Mouse (Mus musculus) skeletal muscle tissue, adult 2 months (tissue): ENCODE measurements at regions not wholly inside any gene's neighbourhood (a gene's known extent, or its start where the extent isn't known, plus 50 kb on each side); places are given as distances from the start of the nearest gene placed in this dataset.
"Not testable (repeated sequence)": the region's sequence is repeated elsewhere in the genome, so short reads cannot be mapped to it uniquely, and the experiment has no call there.

ENCODE experiments used
- DNase-seq: peaks from one replicate; pipeline ENCODE4 v3.0.0-alpha.2; 2012; ENCODE audit warnings: low read depth, low spot score

DNA sequence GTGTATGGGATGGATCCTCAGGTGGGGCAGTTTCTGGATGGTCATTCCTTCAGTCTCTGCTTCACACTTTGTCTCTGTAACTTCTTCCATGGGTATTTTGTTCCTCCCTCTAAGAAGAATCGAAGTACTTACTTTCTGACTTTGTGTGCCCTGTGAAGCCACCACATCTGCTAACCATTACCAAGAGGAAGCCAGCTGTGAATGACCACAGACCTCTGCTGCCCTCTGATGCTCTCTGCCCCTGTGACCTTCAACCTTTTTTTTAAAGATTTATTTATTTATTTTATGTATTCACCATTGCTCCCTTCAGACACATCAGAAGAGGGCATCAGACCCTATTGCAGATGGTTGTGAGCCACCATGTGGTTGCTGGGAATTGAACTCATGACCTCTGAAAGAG is 475.7 kb upstream of the Gulo start:
- not testable (repeated sequence) for DNase-seq

- DNase-seq: no peak
Measured at GRCm38 (mm10) chr14:66479181-66479580, 470.2 kb upstream of the Gulo start.

- no peak for DNase-seq
Measured at GRCm38 (mm10) chr14:66478562-66478961, 469.6 kb upstream of the Gulo start.

GRCm38 (mm10) chr14:66475026-66475425 is 466.0 kb upstream of the Gulo start:
- no peak for DNase-seq

GRCm38 (mm10) chr14:66473251-66473550 is 464.2 kb upstream of the Gulo start:
- no peak for DNase-seq

GRCm38 (mm10) chr14:66472537-66473250 is 463.7 kb upstream of the Gulo start:
- DNase-seq: no peak

- no peak for DNase-seq
Measured at GRCm38 (mm10) chr14:66462081-66462480, 453.1 kb upstream of the Gulo start.

GRCm38 (mm10) chr14:66460795-66461194 is 451.8 kb upstream of the Gulo start:
- DNase-seq: peak; percentile 46

- no peak for DNase-seq
Measured at GRCm38 (mm10) chr14:66458696-66459095, 449.7 kb upstream of the Gulo start.

- no peak for DNase-seq
Measured at GRCm38 (mm10) chr14:66457300-66457699, 448.3 kb upstream of the Gulo start.

DNA sequence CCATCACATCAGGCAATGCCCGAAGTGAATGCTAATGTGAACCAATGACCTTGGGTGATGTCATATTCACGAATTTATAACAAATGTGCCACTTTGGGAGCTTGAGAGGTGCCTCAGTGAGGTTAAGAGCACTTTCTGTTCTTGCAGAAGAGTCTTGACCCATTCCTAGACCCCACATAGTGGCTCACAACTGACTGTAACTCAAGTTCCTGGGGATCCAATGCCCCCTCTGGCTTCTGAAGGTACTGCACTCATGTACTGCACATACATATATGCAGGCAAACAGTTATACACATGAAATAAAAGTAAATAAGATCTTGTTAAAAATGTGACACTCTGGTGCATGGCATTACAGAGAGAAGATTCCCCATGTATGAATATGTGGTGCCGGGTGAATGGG is 443.8 kb upstream of the Gulo start:
- no peak for DNase-seq

- no peak for DNase-seq
Measured at GRCm38 (mm10) chr14:66450351-66450750, 441.3 kb upstream of the Gulo start.

DNA sequence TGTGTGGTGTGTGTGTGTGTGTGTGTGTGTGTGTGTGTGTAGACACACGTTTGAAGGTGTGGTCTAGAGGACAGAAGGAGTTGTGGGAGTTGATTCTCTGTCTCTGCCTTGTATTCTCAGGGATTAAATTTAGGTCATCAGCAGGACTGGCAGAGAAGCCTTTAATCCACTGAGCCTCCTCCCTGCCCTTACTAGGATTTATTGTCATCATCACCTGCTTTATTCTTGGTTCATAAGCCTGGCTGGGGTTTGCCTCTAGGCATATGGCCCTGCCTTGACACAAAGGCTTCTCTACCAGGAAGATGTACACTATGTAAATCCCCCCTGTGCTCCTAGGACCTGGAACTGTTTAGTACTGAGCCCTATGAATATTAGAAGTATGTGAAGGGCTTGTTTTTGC is 433.6 kb upstream of the Gulo start:
- no peak for DNase-seq

GRCm38 (mm10) chr14:66441825-66442224 is 432.8 kb upstream of the Gulo start:
- DNase-seq: peak; percentile 58

DNA sequence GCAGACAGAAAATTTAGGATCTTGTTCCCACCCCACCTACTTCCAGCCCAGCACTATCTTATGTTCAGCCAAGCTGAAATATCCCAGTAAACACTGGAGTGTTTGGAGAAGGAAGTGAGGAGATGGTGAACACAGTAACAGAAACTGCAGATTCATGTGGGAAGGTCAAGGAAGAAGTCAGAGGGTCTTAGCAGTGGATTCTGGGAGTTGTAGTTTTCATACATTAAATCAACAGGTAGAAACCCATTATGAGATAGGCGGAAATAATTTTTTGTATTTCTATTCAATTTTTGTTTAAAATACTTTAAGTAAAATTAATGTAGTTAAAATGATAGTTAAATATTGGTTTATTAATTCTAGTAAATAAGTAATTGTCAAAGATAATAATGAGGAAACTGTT is 429.6 kb upstream of the Gulo start:
- DNase-seq: no peak

DNA sequence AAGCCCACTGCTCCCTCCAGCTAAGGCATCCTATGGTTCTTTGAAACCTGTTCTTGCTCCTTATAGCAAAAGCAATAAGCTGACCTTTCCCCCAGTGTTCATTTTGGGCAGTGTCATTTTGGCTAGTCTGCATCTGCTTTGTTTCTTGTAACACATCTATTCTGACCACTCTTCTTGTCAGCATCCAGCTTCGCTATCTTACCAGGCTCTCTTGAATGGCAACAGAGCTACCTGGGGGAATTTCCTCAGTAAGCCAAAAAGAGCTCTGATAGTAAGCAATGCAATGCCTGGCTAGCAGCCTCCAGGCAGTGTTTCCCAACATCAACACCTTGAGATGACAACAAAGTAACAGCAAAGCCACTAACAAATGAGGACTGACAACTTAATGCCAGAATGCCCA is 429.0 kb upstream of the Gulo start:
- DNase-seq: no peak

- no peak for DNase-seq
Measured at GRCm38 (mm10) chr14:66431630-66432029, 422.6 kb upstream of the Gulo start.

GRCm38 (mm10) chr14:66424141-66424540 is 415.1 kb upstream of the Gulo start:
- DNase-seq: no peak
